Mouse (Mus musculus) ES-Bruce4 (cell line): ENCODE measurements around the gene 9230104L09Rik.

Experiments
- CTCF ChIP-seq: IDR thresholded peaks from one replicate; pipeline ENCODE4 v1.8.1; 2011; ENCODE audit warnings: low read depth, low read length
- EP300 ChIP-seq: IDR thresholded peaks from 2 replicates; pipeline ENCODE4 v1.6.1; 2011; ENCODE audit warnings: low read depth, low read length; ENCODE audit not compliant: insufficient read depth
- POLR2A ChIP-seq: IDR thresholded peaks from one replicate; pipeline ENCODE4 v1.8.1; 2011; ENCODE audit warnings: low read length; ENCODE audit not compliant: insufficient read depth

- no peak for TF ChIP-seq POLR2A
- TF ChIP-seq CTCF = no peak
- no peak for TF ChIP-seq EP300
Measured at GRCm38 (mm10) chr2:148857506-148857905, 7.3 kb downstream of the 9230104L09Rik start.
